ENCODE assay signal across 15 mouse cellular contexts in genomic region chr6:59409001-59409700, GRCm38 (mm10). TPM values are rescaled to one million over a fixed set of nuclear protein-coding genes. Genes with fewer than 3 reads are reported as not detected.
A peak's percentile ranks its signal among the peaks of the same experiment; 100 is the strongest.
DNase-seq lines count a peak whose midpoint lies in the region; ATAC-seq and TF ChIP-seq lines count a peak whose summit lies in the region.
"Had no signal": no experiment of that assay in that cellular context is flagged by ENCODE, and none has a peak within 500 bp of the region (broad histone marks: within the 10 kb centered on the region; RNA-seq: fewer than 3 reads in every experiment).

No protein-coding gene starts in this region.

- 38% methylated on average over 3 of the region's 3 CpGs for WGBS in forebrain, embryonic 13.5 days
- 61% methylated on average over 3 of the region's 3 CpGs for WGBS in forebrain, embryonic 12.5 days
- 62% methylated on average over 3 of the region's 3 CpGs for WGBS in hindbrain, embryonic 14.5 days
- 78% methylated on average over 3 of the region's 3 CpGs for WGBS in hindbrain, embryonic 10.5 days
- WGBS in stomach, embryonic 14.5 days = 37% methylated on average over 3 of the region's 3 CpGs
- 50% methylated on average over 3 of the region's 3 CpGs for WGBS in stomach, postnatal 0 days
- WGBS in liver, embryonic 11.5 days = 62% methylated on average over 3 of the region's 3 CpGs

- no peak overlapping the region for H3K27ac ChIP-seq in forebrain, embryonic 13.5 days
- no peak overlapping the region for H3K27ac ChIP-seq in forebrain, embryonic 12.5 days
- H3K27ac ChIP-seq in hindbrain, embryonic 14.5 days = no peak overlapping the region
- no peak overlapping the region for H3K27ac ChIP-seq in hindbrain, embryonic 10.5 days
- no peak overlapping the region for H3K27ac ChIP-seq in stomach, embryonic 14.5 days (ENCODE audit: low read length)
- no peak overlapping the region for H3K27ac ChIP-seq in stomach, postnatal 0 days (replicated peaks)
- no peak overlapping the region for H3K27ac ChIP-seq in liver, embryonic 11.5 days (ENCODE audit: low read depth, low read length)
- H3K27ac ChIP-seq: limb, embryonic 15.5 days had no signal

- peaks cover 18% of the 10 kb centered on the region for H3K4me1 ChIP-seq in forebrain, embryonic 13.5 days
- no peaks in the 10 kb centered on the region; the same call in 1 of the 2 replicates for H3K4me1 ChIP-seq in forebrain, embryonic 12.5 days
- H3K4me1 ChIP-seq in hindbrain, embryonic 14.5 days (replicated peaks; ENCODE audit: control insufficient read depth, insufficient read depth, low read length) = no peaks in the 10 kb centered on the region
- no peaks in the 10 kb centered on the region for H3K4me1 ChIP-seq in hindbrain, embryonic 10.5 days (replicated peaks)
- peaks cover 11% of the 10 kb centered on the region; the same call in 1 of the 2 replicates for H3K4me1 ChIP-seq in stomach, embryonic 14.5 days (ENCODE audit: control insufficient read depth, insufficient read depth, low read length)
- H3K4me1 ChIP-seq in stomach, postnatal 0 days (replicated peaks; ENCODE audit: control insufficient read depth, insufficient read depth) = no peaks in the 10 kb centered on the region
- no peaks in the 10 kb centered on the region for H3K4me1 ChIP-seq in liver, embryonic 11.5 days (replicated peaks; ENCODE audit: control insufficient read depth, insufficient read depth, low read length)

- no peak for DNase-seq in hindbrain, embryonic 14.5 days (ENCODE audit: low spot score)
- DNase-seq in hindbrain, embryonic 10.5 days (ENCODE audit: low spot score) = no peak
- DNase-seq in stomach, postnatal 0 days (ENCODE audit: low spot score) = no peak
- no peak for DNase-seq in liver, embryonic 11.5 days (ENCODE audit: low spot score)
- no peak for DNase-seq in urinary bladder, postnatal 25 days (ENCODE audit: low spot score)
- DNase-seq: adrenal gland, adult 8-10 months; B cell, adult 2 months; kidney, adult 8-10 months; kidney, postnatal 4 days; lung, adult 2 months; thymus, postnatal 25 days had no signal

- TF ChIP-seq EP300 in stomach, postnatal 0 days (optimal IDR thresholded peaks at IDR 0.05) = no peak

- no peak overlapping the region for H3K9ac ChIP-seq in forebrain, embryonic 13.5 days
- no peak overlapping the region for H3K9ac ChIP-seq in forebrain, embryonic 12.5 days
- no peak overlapping the region for H3K9ac ChIP-seq in hindbrain, embryonic 14.5 days
- H3K9ac ChIP-seq in stomach, embryonic 14.5 days (replicated peaks; ENCODE audit: low read depth, low read length) = no peak overlapping the region
- no peak overlapping the region for H3K9ac ChIP-seq in stomach, postnatal 0 days (ENCODE audit: low read length)
- no peak overlapping the region for H3K9ac ChIP-seq in liver, embryonic 11.5 days (ENCODE audit: low read depth, low read length)
- H3K9ac ChIP-seq: limb, embryonic 15.5 days had no signal

- no peak overlapping the region for H3K4me2 ChIP-seq in forebrain, embryonic 13.5 days
- H3K4me2 ChIP-seq in forebrain, embryonic 12.5 days = no peak overlapping the region
- no peak overlapping the region for H3K4me2 ChIP-seq in hindbrain, embryonic 14.5 days (replicated peaks)
- H3K4me2 ChIP-seq in stomach, embryonic 14.5 days (replicated peaks; ENCODE audit: low read depth, low read length) = no peak overlapping the region
- H3K4me2 ChIP-seq in stomach, postnatal 0 days (replicated peaks; ENCODE audit: low read depth) = no peak overlapping the region
- H3K4me2 ChIP-seq in liver, embryonic 11.5 days = no peak overlapping the region
- H3K4me2 ChIP-seq: limb, embryonic 15.5 days had no signal

- H3K9me3 ChIP-seq in forebrain, embryonic 13.5 days (replicated peaks) = no peaks in the 10 kb centered on the region
- no peaks in the 10 kb centered on the region for H3K9me3 ChIP-seq in forebrain, embryonic 12.5 days
- H3K9me3 ChIP-seq in hindbrain, embryonic 14.5 days (ENCODE audit: control insufficient read depth, low read length) = no peaks in the 10 kb centered on the region
- no peaks in the 10 kb centered on the region for H3K9me3 ChIP-seq in hindbrain, embryonic 10.5 days
- no peaks in the 10 kb centered on the region for H3K9me3 ChIP-seq in stomach, embryonic 14.5 days (ENCODE audit: control insufficient read depth, low read depth, low read length)
- no peaks in the 10 kb centered on the region for H3K9me3 ChIP-seq in stomach, postnatal 0 days (ENCODE audit: control insufficient read depth, low read length)
- H3K9me3 ChIP-seq in liver, embryonic 11.5 days (ENCODE audit: control insufficient read depth, low read length) = no peaks in the 10 kb centered on the region
- H3K9me3 ChIP-seq: limb, embryonic 15.5 days had no signal

- TF ChIP-seq CTCF in stomach, postnatal 0 days (IDR thresholded peaks at IDR 0.05; ENCODE audit: low read depth) = no peak

- no peak overlapping the region for H3K4me3 ChIP-seq in forebrain, embryonic 13.5 days
- H3K4me3 ChIP-seq in forebrain, embryonic 12.5 days (replicated peaks) = no peak overlapping the region
- no peak overlapping the region for H3K4me3 ChIP-seq in hindbrain, embryonic 14.5 days (replicated peaks; ENCODE audit: low read length)
- no peak overlapping the region for H3K4me3 ChIP-seq in hindbrain, embryonic 10.5 days
- no peak overlapping the region for H3K4me3 ChIP-seq in stomach, embryonic 14.5 days (ENCODE audit: low read depth, low read length)
- H3K4me3 ChIP-seq in stomach, postnatal 0 days (ENCODE audit: low read depth, low read length) = no peak overlapping the region
- no peak overlapping the region for H3K4me3 ChIP-seq in liver, embryonic 11.5 days (ENCODE audit: low read depth, low read length)
- H3K4me3 ChIP-seq: limb, embryonic 15.5 days had no signal

- peak; percentile 73; the same call in 1 of the 2 replicates for ATAC-seq in forebrain, embryonic 13.5 days
- ATAC-seq in forebrain, embryonic 12.5 days (ENCODE audit: low FRiP score) = no peak
- ATAC-seq in hindbrain, embryonic 14.5 days (ENCODE audit: low FRiP score) = 0 out of 2 replicates have a peak, but pooled peaks have one; percentile 49
- ATAC-seq in stomach, embryonic 14.5 days (ENCODE audit: insufficient number of reproducible peaks, insufficient read depth, low FRiP score, low read depth) = peak; percentile 68; the same call in 1 of the 2 replicates
- no peak for ATAC-seq in stomach, postnatal 0 days (ENCODE audit: low FRiP score, low TSS enrichment)
- ATAC-seq in liver, embryonic 11.5 days (replicated peaks; ENCODE audit: low FRiP score) = no peak

- no peaks in the 10 kb centered on the region for H3K36me3 ChIP-seq in forebrain, embryonic 13.5 days (ENCODE audit: poor library complexity, severe bottlenecking)
- no peaks in the 10 kb centered on the region for H3K36me3 ChIP-seq in forebrain, embryonic 12.5 days (replicated peaks)
- no peaks in the 10 kb centered on the region for H3K36me3 ChIP-seq in hindbrain, embryonic 14.5 days (replicated peaks; ENCODE audit: control insufficient read depth, insufficient read depth)
- no peaks in the 10 kb centered on the region for H3K36me3 ChIP-seq in hindbrain, embryonic 10.5 days
- no peaks in the 10 kb centered on the region for H3K36me3 ChIP-seq in stomach, embryonic 14.5 days (ENCODE audit: control insufficient read depth, insufficient read depth, low read length)
- H3K36me3 ChIP-seq in stomach, postnatal 0 days (ENCODE audit: control insufficient read depth, insufficient read depth, low read length) = no peaks in the 10 kb centered on the region
- no peaks in the 10 kb centered on the region for H3K36me3 ChIP-seq in liver, embryonic 11.5 days (ENCODE audit: control insufficient read depth, insufficient read depth, low read length)
- H3K36me3 ChIP-seq: limb, embryonic 15.5 days had no signal

- no peaks in the 10 kb centered on the region for H3K27me3 ChIP-seq in forebrain, embryonic 13.5 days
- no peaks in the 10 kb centered on the region for H3K27me3 ChIP-seq in forebrain, embryonic 12.5 days
- no peaks in the 10 kb centered on the region for H3K27me3 ChIP-seq in hindbrain, embryonic 14.5 days (ENCODE audit: control insufficient read depth, insufficient read depth, low read length)
- no peaks in the 10 kb centered on the region for H3K27me3 ChIP-seq in hindbrain, embryonic 10.5 days (ENCODE audit: insufficient read depth, poor library complexity, severe bottlenecking)
- no peaks in the 10 kb centered on the region for H3K27me3 ChIP-seq in stomach, embryonic 14.5 days (ENCODE audit: control insufficient read depth, insufficient read depth, low read length)
- no peaks in the 10 kb centered on the region for H3K27me3 ChIP-seq in stomach, postnatal 0 days (ENCODE audit: control insufficient read depth, insufficient read depth, low read length)
- no peaks in the 10 kb centered on the region for H3K27me3 ChIP-seq in liver, embryonic 11.5 days (replicated peaks; ENCODE audit: control insufficient read depth, insufficient read depth, low read length)
- H3K27me3 ChIP-seq: limb, embryonic 15.5 days had no signal

RNA-seq across cellular contexts. Expression of gene Gprin3, which starts 16.9 kb away (rescaled TPM):
- polyA plus RNA-seq in forebrain, embryonic 13.5 days (2015; fragmentation: Nextera tagmentation; extraction: Ambion mirVana) = 0.83 and 1.1 TPM in 2 replicates
- 0.42 and 0.52 TPM in 2 replicates for polyA plus RNA-seq in forebrain, embryonic 12.5 days (2016; fragmentation: Nextera tagmentation; extraction: Ambion mirVana)
- 7.6 and 11.9 TPM in 2 replicates for polyA plus RNA-seq in hindbrain, embryonic 14.5 days (2014; fragmentation: Nextera tagmentation; extraction: Ambion mirVana)
- polyA plus RNA-seq in hindbrain, embryonic 10.5 days (2016; fragmentation: Nextera tagmentation; extraction: Ambion mirVana) = 0.12 and 0.25 TPM in 2 replicates
- 5.2 and 5.3 TPM in 2 replicates for polyA plus RNA-seq in stomach, embryonic 14.5 days (2014; fragmentation: Nextera tagmentation; extraction: Ambion mirVana)
- polyA plus RNA-seq in stomach, postnatal 0 days (2015; fragmentation: Nextera tagmentation; extraction: Ambion mirVana) = 2.1 and 2.7 TPM in 2 replicates
- polyA plus RNA-seq in liver, embryonic 11.5 days (2014; fragmentation: Nextera tagmentation; extraction: Ambion mirVana) = 0.03 and 0.06 TPM in 2 replicates

Comparison
In these comparisons a context has a peak if more than half of its experiments do, and no peak if none do; other contexts are left out.
1. ATAC-seq: peak in forebrain, embryonic 13.5 days (single experiment), hindbrain, embryonic 14.5 days (single experiment) and stomach, embryonic 14.5 days (single experiment); none in forebrain, embryonic 12.5 days (single experiment), stomach, postnatal 0 days (single experiment) and liver, embryonic 11.5 days (single experiment).